Mouse (Mus musculus): ENCODE measurements around the gene Xlr3c. TPM values are rescaled to one million over a fixed set of nuclear protein-coding genes. Genes with fewer than 3 reads are reported as not detected.

Gene Xlr3c
- polyA plus RNA-seq, 1 experiment from 2014 or later: not detected

Other genes starting within 250 kb of the Xlr3c start
- 0.14 and 0.17 TPM in 2 replicates for gene Pnma5, start 228.3 kb downstream of the Xlr3c start, polyA plus RNA-seq (2015; fragmentation: Nextera tagmentation; extraction: Ambion mirVana)
- 0.13 and 0.21 TPM in 2 replicates for gene Pnma3, start 200.6 kb downstream of the Xlr3c start, polyA plus RNA-seq (2015; fragmentation: Nextera tagmentation; extraction: Ambion mirVana)
- gene Xlr4a, start 182.9 kb downstream of the Xlr3c start, polyA plus RNA-seq (2015; fragmentation: Nextera tagmentation; extraction: Ambion mirVana): 1.9 and 2.1 TPM in 2 replicates
- gene Xlr3a, start 168.3 kb downstream of the Xlr3c start, polyA plus RNA-seq (2015; fragmentation: Nextera tagmentation; extraction: Ambion mirVana): 5.8 and 9.2 TPM in 2 replicates
- gene Gm14685, start 148.3 kb downstream of the Xlr3c start, polyA plus RNA-seq (2015; fragmentation: Nextera tagmentation; extraction: Ambion mirVana): 0.04 and 0.15 TPM in 2 replicates
- 0.15 TPM in 1 of 2 replicates, not detected in the other for gene Xlr5b, start 116.6 kb downstream of the Xlr3c start, polyA plus RNA-seq (2015; fragmentation: Nextera tagmentation; extraction: Ambion mirVana)
- 0.12 TPM in 1 of 2 replicates, not detected in the other for gene DXBay18, start 115.9 kb downstream of the Xlr3c start, polyA plus RNA-seq (2015; fragmentation: Nextera tagmentation; extraction: Ambion mirVana)
- not detected in 2 replicates for gene Spin2d, start 88.4 kb downstream of the Xlr3c start, polyA plus RNA-seq (2015; fragmentation: Nextera tagmentation; extraction: Ambion mirVana)
- gene Xlr3b, start 73.2 kb downstream of the Xlr3c start, polyA plus RNA-seq (2015; fragmentation: Nextera tagmentation; extraction: Ambion mirVana): 12.4 and 13.5 TPM in 2 replicates
- 1.1 and 1.6 TPM in 2 replicates for gene Xlr4b, start 51.1 kb downstream of the Xlr3c start, polyA plus RNA-seq (2015; fragmentation: Nextera tagmentation; extraction: Ambion mirVana)
- gene F8a, start 37.1 kb downstream of the Xlr3c start, polyA plus RNA-seq (2015; fragmentation: Nextera tagmentation; extraction: Ambion mirVana): 16.8 and 17.5 TPM in 2 replicates
- 0.30 and 0.81 TPM in 2 replicates for gene Xlr4c, start 22.3 kb downstream of the Xlr3c start, polyA plus RNA-seq (2015; fragmentation: Nextera tagmentation; extraction: Ambion mirVana)
- not detected in 2 replicates for gene Xlr5a, start 27.6 kb upstream of the Xlr3c start, polyA plus RNA-seq (2015; fragmentation: Nextera tagmentation; extraction: Ambion mirVana)
- not detected in 2 replicates for gene Xlr5c, start 27.6 kb upstream of the Xlr3c start, polyA plus RNA-seq (2015; fragmentation: Nextera tagmentation; extraction: Ambion mirVana)
- gene Gm45015, start 71.5 kb upstream of the Xlr3c start, polyA plus RNA-seq (2015; fragmentation: Nextera tagmentation; extraction: Ambion mirVana): not detected in 2 replicates
- 11.2 and 11.8 TPM in 2 replicates for gene Zfp275, start 77.2 kb upstream of the Xlr3c start, polyA plus RNA-seq (2015; fragmentation: Nextera tagmentation; extraction: Ambion mirVana)
- not detected in 2 replicates for gene Gm18336, start 133.3 kb upstream of the Xlr3c start, polyA plus RNA-seq (2015; fragmentation: Nextera tagmentation; extraction: Ambion mirVana)
- gene Zfp92, start 145.7 kb upstream of the Xlr3c start, polyA plus RNA-seq (2015; fragmentation: Nextera tagmentation; extraction: Ambion mirVana): 0.21 and 0.40 TPM in 2 replicates
- gene Trex2, start 170.0 kb upstream of the Xlr3c start, polyA plus RNA-seq (2015; fragmentation: Nextera tagmentation; extraction: Ambion mirVana): 1.2 and 3.9 TPM in 2 replicates
- gene Haus7, start 193.7 kb upstream of the Xlr3c start, polyA plus RNA-seq (2015; fragmentation: Nextera tagmentation; extraction: Ambion mirVana): 54.1 and 58.7 TPM in 2 replicates
- 64.8 and 75.2 TPM in 2 replicates for gene Bgn, start 218.2 kb upstream of the Xlr3c start, polyA plus RNA-seq (2015; fragmentation: Nextera tagmentation; extraction: Ambion mirVana)
- gene Atp2b3, start 237.7 kb upstream of the Xlr3c start, polyA plus RNA-seq (2015; fragmentation: Nextera tagmentation; extraction: Ambion mirVana): 0.19 and 0.31 TPM in 2 replicates

Measured in stomach, embryonic 15.5 days (tissue).